Mouse (Mus musculus): Measurements from ENCODE around the gene Cacna2d1.

The Cacna2d1 gene

GRCm38 (mm10) chr5:16293825-16294224, 359.3 kb downstream of the Cacna2d1 start:
- no peak for DNase-seq

GRCm38 (mm10) chr5:16294708-16295107, 360.2 kb downstream of the Cacna2d1 start:
- DNase-seq = no peak

GRCm38 (mm10) chr5:16297170-16297771, 362.8 kb downstream of the Cacna2d1 start:
- DNase-seq = no peak

GRCm38 (mm10) chr5:16299631-16300030, 365.1 kb downstream of the Cacna2d1 start:
- DNase-seq = no peak

GRCm38 (mm10) chr5:16309168-16310006, 374.9 kb downstream of the Cacna2d1 start:
- DNase-seq = peak; percentile 50

- DNase-seq = no peak
These were observed 379.8 kb downstream of the Cacna2d1 start for GRCm38 (mm10) chr5:16314242-16314641.

- no peak for DNase-seq
These were observed 381.5 kb downstream of the Cacna2d1 start for GRCm38 (mm10) chr5:16315983-16316390.

GRCm38 (mm10) chr5:16317680-16318242, 383.3 kb downstream of the Cacna2d1 start:
- no peak for DNase-seq

GRCm38 (mm10) chr5:16326610-16327009, 392.1 kb downstream of the Cacna2d1 start:
- DNase-seq = no peak

GRCm38 (mm10) chr5:16345393-16345792, 410.9 kb downstream of the Cacna2d1 start:
- DNase-seq = no peak

- no peak for DNase-seq
These were observed 421.3 kb downstream of the Cacna2d1 start for GRCm38 (mm10) chr5:16355816-16356215.

GRCm38 (mm10) chr5:16357709-16358108, 423.2 kb downstream of the Cacna2d1 start:
- DNase-seq = no peak

- no peak for DNase-seq
These were observed 427.6 kb downstream of the Cacna2d1 start for GRCm38 (mm10) chr5:16362076-16362475.

- no peak for DNase-seq
These were observed 428.7 kb downstream of the Cacna2d1 start for GRCm38 (mm10) chr5:16363171-16363570.

GRCm38 (mm10) chr5:16370706-16371105, 436.2 kb downstream of the Cacna2d1 start:
- no peak for DNase-seq

- DNase-seq = peak; percentile 15
These were observed 439.5 kb downstream of the Cacna2d1 start for GRCm38 (mm10) chr5:16373966-16374365.

- DNase-seq = no peak
These were observed 441.9 kb downstream of the Cacna2d1 start for GRCm38 (mm10) chr5:16376329-16376908.

GRCm38 (mm10) chr5:16410011-16410410, 475.5 kb downstream of the Cacna2d1 start:
- no peak for DNase-seq

GRCm38 (mm10) chr5:16414693-16415092, 480.2 kb downstream of the Cacna2d1 start:
- no peak for DNase-seq

- no peak for DNase-seq
These were observed 483.5 kb downstream of the Cacna2d1 start for GRCm38 (mm10) chr5:16417996-16418395.

GRCm38 (mm10) chr5:16418504-16418903, 484.0 kb downstream of the Cacna2d1 start:
- DNase-seq = no peak
